Mouse (Mus musculus) CH12.LX (cell line): ENCODE measurements at regions not wholly inside any gene's neighbourhood (a gene's known extent, or its start where the extent isn't known, plus 50 kb on each side); places are given as distances from the start of the nearest gene placed in this dataset.

ENCODE experiments used
- DNase-seq: peaks from one replicate; pipeline ENCODE4 v3.0.0-alpha.2; 2013; ENCODE audit errors: extremely low read depth
- H3K27ac ChIP-seq: 2 replicates; pipeline ENCODE4 v1.5.1; 2012; ENCODE audit warnings: low read depth, mild to moderate bottlenecking, control low read depth, moderate library complexity; ENCODE audit not compliant: insufficient read depth
- H3K27me3 ChIP-seq: replicated peaks from 2 replicates; pipeline ENCODE3; 2012; ENCODE audit warnings: inconsistent platforms
- H3K36me3 ChIP-seq, 2 experiments: replicated peaks in 1 of 2; 2 replicates each; pipeline versions ENCODE3 to v1.6.1; 2012; ENCODE audit warnings: inconsistent platforms in 1 of 2, low read length in 1 of 2, mild to moderate bottlenecking in 1 of 2, mixed read lengths in 1 of 2, moderate library complexity in 1 of 2; ENCODE audit not compliant: control insufficient read depth in 1 of 2, insufficient read depth in 1 of 2
- H3K4me1 ChIP-seq, 2 experiments: 2 replicates each; pipeline ENCODE4 v1.6.1; 2012; ENCODE audit warnings: inconsistent platforms in 1 of 2, moderate library complexity in 1 of 2; ENCODE audit not compliant: insufficient read depth in 2 of 2, control insufficient read depth in 1 of 2
- H3K4me2 ChIP-seq: 2 replicates; pipeline ENCODE4 v1.6.1; 2012; ENCODE audit warnings: low read depth, mild to moderate bottlenecking, control low read depth; ENCODE audit not compliant: poor library complexity, insufficient read depth, severe bottlenecking
- H3K4me3 ChIP-seq, 3 experiments: fragments of 150-350 bp in 1 of 3; sonication (generic) in 1 of 3; replicated peaks in 1 of 3; 2 replicates each; pipeline versions ENCODE3 to v1.5.1; 2011 to 2012; ENCODE audit warnings: low read depth in 2 of 3, low read length in 2 of 3, mild to moderate bottlenecking in 2 of 3, moderate library complexity in 2 of 3, control low read depth in 1 of 3, improper control_type of control experiment in 1 of 3, inconsistent platforms in 1 of 3, mixed read lengths in 1 of 3; ENCODE audit not compliant: poor library complexity in 1 of 3
- H3K79me2 ChIP-seq: replicated peaks from 2 replicates; pipeline ENCODE4 v1.6.1; 2012; ENCODE audit warnings: mild to moderate bottlenecking, moderate library complexity; ENCODE audit not compliant: control insufficient read depth, poor library complexity, insufficient read depth, severe bottlenecking; ENCODE audit errors: extremely low read depth
- H3K9ac ChIP-seq: 2 replicates; pipeline ENCODE4 v1.6.1; 2012; ENCODE audit warnings: low read depth, mild to moderate bottlenecking, control low read depth, moderate library complexity; ENCODE audit not compliant: insufficient read depth
- H3K9me3 ChIP-seq: replicated peaks from 2 replicates; pipeline ENCODE3; 2012; ENCODE audit warnings: low read length, inconsistent platforms, mixed read lengths
- BHLHE40 ChIP-seq: IDR thresholded peaks from 2 replicates; pipeline ENCODE4 v1.6.1; 2011; ENCODE audit warnings: mild to moderate bottlenecking, low read depth, low read length, improper control_type of control experiment
- CHD1 ChIP-seq: IDR thresholded peaks from 2 replicates; pipeline ENCODE4 v1.6.1; 2012; ENCODE audit warnings: low read depth, low read length, improper control_type of control experiment, inconsistent platforms
- CTCF ChIP-seq, 2 experiments: IDR thresholded peaks in 1 of 2; conservative IDR thresholded peaks in 1 of 2; 2 replicates each; pipeline ENCODE4 v1.5.1; 2011 to 2012; ENCODE audit warnings: low read depth in 2 of 2, low read length in 2 of 2, improper control_type of control experiment in 1 of 2, inconsistent platforms in 1 of 2, mild to moderate bottlenecking in 1 of 2, moderate library complexity in 1 of 2
- E2F4 ChIP-seq: IDR thresholded peaks from 2 replicates; pipeline ENCODE4 v1.6.1; 2011; ENCODE audit warnings: low read depth, low read length, improper control_type of control experiment; ENCODE audit not compliant: insufficient replicate concordance
- EP300 ChIP-seq: IDR thresholded peaks from 2 replicates; pipeline ENCODE4 v1.6.1; 2011; ENCODE audit warnings: low read length, improper control_type of control experiment
- JUND ChIP-seq: conservative IDR thresholded peaks from 2 replicates; pipeline ENCODE4 v1.6.1; 2011; ENCODE audit warnings: low read depth, low read length, improper control_type of control experiment
- MAZ ChIP-seq: IDR thresholded peaks from 2 replicates; pipeline ENCODE4 v1.6.1; 2012; ENCODE audit warnings: low read depth, mild to moderate bottlenecking, inconsistent platforms, low read length, improper control_type of control experiment, moderate library complexity
- MXI1 ChIP-seq: IDR thresholded peaks from 2 replicates; pipeline ENCODE4 v1.6.1; 2011; ENCODE audit warnings: mild to moderate bottlenecking, low read depth, low read length, improper control_type of control experiment
- NELFE ChIP-seq: IDR thresholded peaks from 2 replicates; pipeline ENCODE4 v1.6.1; 2011; ENCODE audit warnings: low read depth, low read length, improper control_type of control experiment
- NRF1 ChIP-seq: IDR thresholded peaks from 2 replicates; pipeline ENCODE4 v1.6.1; 2014; ENCODE audit warnings: low read depth, mild to moderate bottlenecking, inconsistent platforms, low read length, improper control_type of control experiment, moderate library complexity
- POLR2A ChIP-seq: IDR thresholded peaks from 2 replicates; pipeline ENCODE4 v1.6.1; 2011; ENCODE audit warnings: low read depth, mild to moderate bottlenecking, improper control_type of control experiment, low read length
- RCOR1 ChIP-seq: conservative IDR thresholded peaks from 2 replicates; pipeline ENCODE4 v1.6.1; 2012; ENCODE audit warnings: low read depth, mild to moderate bottlenecking, inconsistent platforms, low read length, improper control_type of control experiment
- SMC3 ChIP-seq: IDR thresholded peaks from 2 replicates; pipeline ENCODE4 v1.6.1; 2011; ENCODE audit warnings: low read depth, low read length, improper control_type of control experiment
- TBP ChIP-seq: conservative IDR thresholded peaks from 2 replicates; pipeline ENCODE4 v1.6.1; 2011; ENCODE audit warnings: low read depth, low read length, improper control_type of control experiment
- USF1 ChIP-seq: IDR thresholded peaks from 2 replicates; pipeline ENCODE4 v1.6.1; 2014; ENCODE audit warnings: low read depth, mild to moderate bottlenecking, inconsistent platforms, low read length, improper control_type of control experiment
- ZKSCAN1 ChIP-seq: IDR thresholded peaks from 2 replicates; pipeline ENCODE4 v1.6.1; 2012; ENCODE audit warnings: low read depth, inconsistent platforms, low read length, improper control_type of control experiment, borderline replicate concordance
- dilution Hi-C: fragments of 300-500 bp; cut with MboI; formaldehyde crosslinking; loops from 2 replicates; pipeline ENCODE4 v1.14.3; 2020; ENCODE audit warnings: low sequenced_read_pairs; ENCODE audit not compliant: extremely low pct_unique_long_range_greater_than_20kb, extremely low pct_ligation_motif_present
- in situ Hi-C: fragments of 300-500 bp; cut with MboI; formaldehyde crosslinking; loops from 3 replicates; pipeline ENCODE4 v1.14.3; 2019; ENCODE audit warnings: low sequenced_read_pairs, low pct_ligation_motif_present, low pct_unique_long_range_greater_than_20kb, mixed read lengths

DNA sequence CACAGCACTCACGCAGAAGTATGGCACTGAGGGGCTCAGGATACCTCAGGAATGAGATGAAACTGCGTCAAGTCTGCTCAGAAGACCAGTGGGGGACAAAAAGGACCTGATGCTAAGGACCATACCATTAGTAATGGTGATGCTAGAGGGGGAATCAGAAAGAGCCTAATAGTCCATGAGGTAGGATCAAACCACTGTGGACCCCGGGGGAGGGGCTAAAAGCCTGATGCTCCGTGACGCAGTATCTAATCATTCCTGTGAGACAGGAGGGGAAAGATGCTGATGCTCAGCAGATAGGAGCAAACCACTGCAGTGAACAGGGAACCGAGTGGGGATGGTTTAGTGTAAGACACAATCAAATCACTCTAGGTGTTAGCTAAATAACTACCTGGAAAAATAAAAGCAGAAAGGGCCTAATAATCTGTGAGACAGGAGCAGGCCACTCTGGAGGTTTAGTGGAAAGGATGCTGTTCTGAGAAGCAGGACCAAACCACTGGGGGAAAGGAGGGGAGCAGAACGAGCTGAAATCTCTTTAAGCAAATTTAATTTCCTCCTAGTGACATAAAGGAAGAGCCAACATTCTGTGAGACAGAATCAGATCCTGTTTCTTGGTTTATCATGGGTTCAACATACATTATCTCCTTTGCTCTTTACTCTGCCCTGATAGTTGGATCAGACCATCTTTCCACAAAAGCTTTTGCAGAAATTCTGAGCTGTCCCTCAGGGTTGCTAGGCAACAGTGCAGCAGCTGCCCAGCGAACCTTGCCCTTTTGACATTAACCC, 107.7 kb upstream of the Cypt2 start:
- H3K9ac ChIP-seq = no peak overlapping the region
- H3K36me3 ChIP-seq = no peaks in the 10 kb centered on the region
- no peak overlapping the region for H3K4me3 ChIP-seq
- H3K4me2 ChIP-seq = no peak overlapping the region
- no peak for TF ChIP-seq JUND
- TF ChIP-seq CTCF (conservative IDR thresholded peaks at IDR 0.05 in 1 of 2, IDR thresholded peaks at IDR 0.05 in 1 of 2; ENCODE audit: low read depth in 2 of 2, low read length in 2 of 2) = no peak
- no peak for TF ChIP-seq TBP
- TF ChIP-seq NRF1 = no peak
- no peak for TF ChIP-seq MAZ
- TF ChIP-seq E2F4 = no peak
- no peak for TF ChIP-seq MXI1
- no peak for TF ChIP-seq BHLHE40
- TF ChIP-seq ZKSCAN1 = no peak
- no peak for TF ChIP-seq POLR2A
- dilution Hi-C loops (no loop called here), in situ Hi-C loops (no loop called here)
- peak; percentile 44 for DNase-seq
- no peaks in the 10 kb centered on the region for H3K9me3 ChIP-seq
- no peaks in the 10 kb centered on the region for H3K79me2 ChIP-seq
- peaks cover 0 to 6% of the 10 kb centered on the region in 2 experiments; a peak in 1 of 4 replicates for H3K4me1 ChIP-seq
- no peaks in the 10 kb centered on the region for H3K27me3 ChIP-seq
- H3K27ac ChIP-seq = no peak overlapping the region

GRCm38 (mm10) chrX:105393259-105393658, 106.3 kb upstream of the Cypt2 start:
- in situ Hi-C loops (no loop called here), dilution Hi-C loops (no loop called here)
- no peaks in the 10 kb centered on the region for H3K9me3 ChIP-seq
- H3K36me3 ChIP-seq = no peaks in the 10 kb centered on the region
- H3K4me3 ChIP-seq = no peak overlapping the region
- no peak for DNase-seq
- H3K9ac ChIP-seq = no peak overlapping the region
- no peaks in the 10 kb centered on the region for H3K27me3 ChIP-seq
- H3K79me2 ChIP-seq = no peaks in the 10 kb centered on the region
- H3K4me1 ChIP-seq = peaks cover 0 to 6% of the 10 kb centered on the region in 2 experiments; a peak in 1 of 4 replicates
- no peak overlapping the region for H3K27ac ChIP-seq
- no peak for TF ChIP-seq BHLHE40
- no peak for TF ChIP-seq CHD1
- no peak for TF ChIP-seq POLR2A
- TF ChIP-seq USF1 = no peak
- TF ChIP-seq SMC3 = no peak
- no peak for TF ChIP-seq NELFE
- no peak for TF ChIP-seq RCOR1
- no peak for TF ChIP-seq EP300
- no peak for TF ChIP-seq TBP
- TF ChIP-seq MAZ = no peak
- H3K4me2 ChIP-seq = no peak overlapping the region
